Mouse (Mus musculus): ENCODE data around the gene Sptbn1.

GRCm38 (mm10) chr11:30230330-30230771 lies 37.6 kb downstream of the Sptbn1 start:
- TF ChIP-seq CTCF (IDR thresholded peaks at IDR 0.05; ENCODE audit: low read depth, low read length), result no peak
- TF ChIP-seq GATA1 (IDR thresholded peaks at IDR 0.05; ENCODE audit: borderline replicate concordance, low read length), result no peak
- TF ChIP-seq GATA2 (IDR thresholded peaks at IDR 0.05; ENCODE audit: borderline replicate concordance, low read depth, low read length), result no peak
- TF ChIP-seq POLR2AphosphoS5 (IDR thresholded peaks at IDR 0.05; ENCODE audit: insufficient replicate concordance, low read depth, low read length), result no peak

Measured in G1E (cell line).